Mouse (Mus musculus): ENCODE measurements around the gene Dnajb4. TPM values are rescaled to one million over a fixed set of nuclear protein-coding genes. Genes with fewer than 3 reads are reported as not detected.
"Not testable (repeated sequence)": the region's sequence is repeated elsewhere in the genome, so short reads cannot be mapped to it uniquely, and the experiment has no call there.

Dnajb4 gene
- polyA plus RNA-seq, 1 experiment = 26.0 TPM

- Histone ChIP-seq H3K4me3 (ENCODE audit: insufficient read depth, low read length) (peak overlapping the region; percentile 96), H3K4me1 (ENCODE audit: control insufficient read depth, insufficient read depth, low read length) (peaks cover 10% of the 10 kb centered on the region), H3K27ac (ENCODE audit: insufficient read depth, low read depth, low read length) (peak overlapping the region; percentile 99)
- no peak for TF ChIP-seq CTCF (IDR thresholded peaks at IDR 0.05; ENCODE audit: low read depth, low read length)
- TF ChIP-seq POLR2A (IDR thresholded peaks at IDR 0.05; ENCODE audit: borderline replicate concordance, low read depth, low read length) = no peak
These were observed 730 bp downstream of the Dnajb4 start for GRCm38 (mm10) chr3:152209177-152209966.

GRCm38 (mm10) chr3:152208096-152208885 lies 1.8 kb downstream of the Dnajb4 start:
- Histone ChIP-seq H3K27ac (ENCODE audit: insufficient read depth, low read depth, low read length) (no peak overlapping the region), H3K4me3 (ENCODE audit: insufficient read depth, low read length) (no peak overlapping the region), H3K4me1 (ENCODE audit: control insufficient read depth, insufficient read depth, low read length) (peaks cover 10% of the 10 kb centered on the region)
- no peak for TF ChIP-seq POLR2A (IDR thresholded peaks at IDR 0.05; ENCODE audit: borderline replicate concordance, low read depth, low read length)
- no peak for TF ChIP-seq CTCF (IDR thresholded peaks at IDR 0.05; ENCODE audit: low read depth, low read length)

GRCm38 (mm10) chr3:152207156-152207555 lies 2.9 kb downstream of the Dnajb4 start:
- H3K4me1 ChIP-seq (ENCODE audit: control insufficient read depth, insufficient read depth, low read length) = peaks cover 6% of the 10 kb centered on the region
- no peak for TF ChIP-seq CTCF (IDR thresholded peaks at IDR 0.05; ENCODE audit: low read depth, low read length)
- TF ChIP-seq POLR2A (IDR thresholded peaks at IDR 0.05; ENCODE audit: borderline replicate concordance, low read depth, low read length) = no peak

GRCm38 (mm10) chr3:152204577-152204976 lies 5.5 kb downstream of the Dnajb4 start:
- Histone ChIP-seq H3K4me3 (ENCODE audit: insufficient read depth, low read length) (no peak overlapping the region), H3K27ac (ENCODE audit: insufficient read depth, low read depth, low read length) (no peak overlapping the region), H3K4me1 (ENCODE audit: control insufficient read depth, insufficient read depth, low read length) (peaks cover 6% of the 10 kb centered on the region)
- TF ChIP-seq POLR2A (IDR thresholded peaks at IDR 0.05; ENCODE audit: borderline replicate concordance, low read depth, low read length) = no peak
- no peak for TF ChIP-seq CTCF (IDR thresholded peaks at IDR 0.05; ENCODE audit: low read depth, low read length)

More at GRCm38 (mm10) chr3:152207156-152207555, 2.9 kb downstream of the Dnajb4 start:
- no peak overlapping the region for H3K4me3 ChIP-seq (ENCODE audit: insufficient read depth, low read length)
- no peak overlapping the region for H3K27ac ChIP-seq (ENCODE audit: insufficient read depth, low read depth, low read length)

GRCm38 (mm10) chr3:152203996-152204395 lies 6.1 kb downstream of the Dnajb4 start:
- TF ChIP-seq CTCF (IDR thresholded peaks at IDR 0.05; ENCODE audit: low read depth, low read length) (no peak), POLR2A (IDR thresholded peaks at IDR 0.05; ENCODE audit: borderline replicate concordance, low read depth, low read length) (no peak)
- Histone ChIP-seq H3K4me3 (ENCODE audit: insufficient read depth, low read length) (no peak overlapping the region), H3K4me1 (ENCODE audit: control insufficient read depth, insufficient read depth, low read length) (peaks cover 6% of the 10 kb centered on the region), H3K27ac (ENCODE audit: insufficient read depth, low read depth, low read length) (no peak overlapping the region)

- TF ChIP-seq POLR2A (IDR thresholded peaks at IDR 0.05; ENCODE audit: borderline replicate concordance, low read depth, low read length) (no peak), CTCF (IDR thresholded peaks at IDR 0.05; ENCODE audit: low read depth, low read length) (no peak)
These were observed 6.7 kb downstream of the Dnajb4 start for GRCm38 (mm10) chr3:152203411-152203810.

GRCm38 (mm10) chr3:152202942-152203341 lies 7.2 kb downstream of the Dnajb4 start:
- TF ChIP-seq POLR2A (IDR thresholded peaks at IDR 0.05; ENCODE audit: borderline replicate concordance, low read depth, low read length) = no peak
- no peak for TF ChIP-seq CTCF (IDR thresholded peaks at IDR 0.05; ENCODE audit: low read depth, low read length)
- no peak overlapping the region for H3K4me3 ChIP-seq (ENCODE audit: insufficient read depth, low read length)
- no peak overlapping the region for H3K27ac ChIP-seq (ENCODE audit: insufficient read depth, low read depth, low read length)
- H3K4me1 ChIP-seq (ENCODE audit: control insufficient read depth, insufficient read depth, low read length) = peaks cover 3% of the 10 kb centered on the region; the same call in 1 of the 2 replicates

More at GRCm38 (mm10) chr3:152203411-152203810, 6.7 kb downstream of the Dnajb4 start:
- Histone ChIP-seq H3K4me1 (ENCODE audit: control insufficient read depth, insufficient read depth, low read length) (peaks cover 3% of the 10 kb centered on the region), H3K4me3 (ENCODE audit: insufficient read depth, low read length) (no peak overlapping the region), H3K27ac (ENCODE audit: insufficient read depth, low read depth, low read length) (no peak overlapping the region)

DNA sequence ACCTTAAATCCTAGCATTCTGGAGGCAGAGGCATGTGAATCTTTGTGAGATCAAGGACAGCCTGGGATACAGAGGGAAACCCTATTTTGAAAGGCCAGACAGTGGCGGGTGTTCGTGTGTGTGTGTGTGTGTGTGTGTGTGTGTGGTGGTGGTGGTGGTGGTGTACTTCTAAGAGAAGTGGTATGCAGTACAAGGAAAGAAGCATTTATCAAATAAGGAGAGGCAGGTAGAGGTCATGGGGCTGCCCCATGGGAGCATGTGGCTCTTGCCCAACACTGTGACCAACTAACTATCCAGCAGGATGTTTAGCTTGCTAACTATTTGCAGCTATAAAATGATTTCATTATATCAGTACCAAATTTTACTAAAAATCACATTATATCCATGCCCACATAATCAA lies 8.5 kb downstream of the Dnajb4 start:
- TF ChIP-seq CTCF (IDR thresholded peaks at IDR 0.05; ENCODE audit: low read depth, low read length) (no peak), POLR2A (IDR thresholded peaks at IDR 0.05; ENCODE audit: borderline replicate concordance, low read depth, low read length) (no peak)
- Histone ChIP-seq H3K27ac (ENCODE audit: insufficient read depth, low read depth, low read length) (no peak overlapping the region), H3K4me3 (ENCODE audit: insufficient read depth, low read length) (no peak overlapping the region), H3K4me1 (ENCODE audit: control insufficient read depth, insufficient read depth, low read length) (no peaks in the 10 kb centered on the region)

DNA sequence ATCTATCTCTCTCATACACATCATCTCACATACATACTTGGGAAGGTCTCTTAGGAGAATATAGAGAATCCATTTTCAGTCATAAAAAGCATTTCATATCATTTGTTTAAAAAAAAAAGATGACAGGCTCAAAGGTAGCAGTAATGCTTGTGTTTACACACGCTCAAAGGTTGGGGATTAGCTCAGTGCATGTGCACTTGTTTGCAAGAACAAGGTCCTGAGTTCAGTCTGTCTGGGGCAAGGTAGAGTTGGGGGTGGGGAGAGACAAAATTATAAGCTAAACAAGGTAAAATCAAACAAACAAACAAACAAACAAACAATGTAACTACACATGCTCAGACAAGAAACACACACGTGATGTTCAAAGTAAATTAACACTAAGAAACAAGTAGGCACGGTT lies 8.9 kb downstream of the Dnajb4 start:
- no peak for TF ChIP-seq POLR2A (IDR thresholded peaks at IDR 0.05; ENCODE audit: borderline replicate concordance, low read depth, low read length)
- TF ChIP-seq CTCF (IDR thresholded peaks at IDR 0.05; ENCODE audit: low read depth, low read length) = no peak
- Histone ChIP-seq H3K4me1 (ENCODE audit: control insufficient read depth, insufficient read depth, low read length) (no peaks in the 10 kb centered on the region), H3K27ac (ENCODE audit: insufficient read depth, low read depth, low read length) (no peak overlapping the region), H3K4me3 (ENCODE audit: insufficient read depth, low read length) (no peak overlapping the region)

DNA sequence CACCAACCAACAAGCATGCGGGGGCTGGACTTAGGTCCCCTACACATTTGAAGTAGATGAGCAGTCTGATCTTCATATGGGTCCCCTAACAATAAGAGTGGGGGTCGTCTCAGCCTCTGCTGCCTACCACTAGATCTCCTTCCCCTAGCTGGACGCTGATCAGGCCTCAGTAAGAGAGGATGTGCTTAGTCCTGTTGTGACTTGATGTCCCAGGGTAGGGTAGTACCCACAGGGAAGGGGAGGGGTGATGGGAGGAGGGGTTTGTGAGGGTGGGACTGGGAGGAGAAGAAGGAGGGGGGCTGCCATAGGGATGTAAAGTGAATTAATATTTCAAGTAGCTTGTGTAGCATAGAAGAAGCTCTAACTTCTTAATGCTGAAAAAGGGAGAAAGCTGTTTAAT lies 11.0 kb downstream of the Dnajb4 start:
- TF ChIP-seq POLR2A (IDR thresholded peaks at IDR 0.05; ENCODE audit: borderline replicate concordance, low read depth, low read length) (no peak), CTCF (IDR thresholded peaks at IDR 0.05; ENCODE audit: low read depth, low read length) (no peak)
- H3K4me1 ChIP-seq (ENCODE audit: control insufficient read depth, insufficient read depth, low read length) = peaks cover 2% of the 10 kb centered on the region; the same call in 1 of the 2 replicates
- no peak overlapping the region for H3K27ac ChIP-seq (ENCODE audit: insufficient read depth, low read depth, low read length)
- H3K4me3 ChIP-seq (ENCODE audit: insufficient read depth, low read length) = no peak overlapping the region

DNA sequence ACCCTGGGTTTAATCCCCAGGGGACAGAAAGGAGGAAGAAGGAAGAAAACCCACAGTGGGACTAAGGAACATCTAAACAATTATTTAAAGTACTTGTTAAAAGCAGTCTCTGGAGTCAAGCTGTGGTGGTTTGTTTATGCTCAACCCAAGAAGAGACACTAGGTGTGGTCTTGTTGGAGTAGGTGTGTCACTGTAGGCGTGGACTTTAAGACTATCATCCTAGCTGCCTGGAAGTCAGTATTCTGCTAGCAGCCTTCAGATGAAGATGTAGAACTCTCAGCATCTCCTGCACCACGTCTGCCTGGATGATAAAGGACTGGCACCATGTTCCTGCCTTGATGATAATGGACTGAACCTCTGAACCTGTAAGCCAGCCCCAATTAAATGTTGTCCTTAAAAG lies 12.9 kb downstream of the Dnajb4 start:
- not testable (repeated sequence) for H3K4me1 ChIP-seq (ENCODE audit: control insufficient read depth, insufficient read depth, low read length); H3K27ac ChIP-seq (ENCODE audit: insufficient read depth, low read depth, low read length); H3K4me3 ChIP-seq (ENCODE audit: insufficient read depth, low read length)
